Mouse (Mus musculus): Measurements from ENCODE around the gene Mrpl47.
"Not testable (repeated sequence)": the region's sequence is repeated elsewhere in the genome, so short reads cannot be mapped to it uniquely, and the experiment has no call there.

The Mrpl47 gene

DNA sequence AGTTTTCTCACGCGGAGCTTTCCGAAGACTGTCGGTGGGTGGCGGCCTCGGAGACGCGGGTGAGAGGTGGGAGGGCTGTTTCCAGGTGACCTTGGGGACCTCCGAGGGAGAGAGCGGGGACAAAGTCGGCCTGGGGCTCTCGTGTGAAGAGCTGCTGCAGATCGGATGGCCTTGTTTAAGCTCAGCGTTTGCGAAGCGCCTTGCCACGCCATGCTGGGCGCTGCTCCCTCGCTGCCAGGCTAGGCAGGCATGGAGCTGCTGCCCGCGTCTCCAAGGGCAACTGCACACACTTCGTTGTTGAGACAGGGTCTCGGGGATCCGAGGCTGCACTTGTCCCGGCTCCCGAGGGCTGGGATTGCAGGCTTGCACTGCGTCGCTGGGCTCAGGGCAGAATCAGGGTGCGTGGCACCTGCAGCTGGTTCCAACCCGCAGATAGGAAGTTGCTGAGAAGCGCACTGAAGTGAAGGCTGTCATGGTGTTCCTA, at the start of gene Mrpl47:
TSS of gene Mrpl47 (minus strand) at position 434 of the 484 bp plus-strand sequence.
- DNase-seq (ENCODE audit: low spot score) = no peak

GRCm38 (mm10) chr3:32770781-32771180, 33.4 kb upstream of the Mrpl47 start:
- no peak for DNase-seq (ENCODE audit: low spot score)

DNA sequence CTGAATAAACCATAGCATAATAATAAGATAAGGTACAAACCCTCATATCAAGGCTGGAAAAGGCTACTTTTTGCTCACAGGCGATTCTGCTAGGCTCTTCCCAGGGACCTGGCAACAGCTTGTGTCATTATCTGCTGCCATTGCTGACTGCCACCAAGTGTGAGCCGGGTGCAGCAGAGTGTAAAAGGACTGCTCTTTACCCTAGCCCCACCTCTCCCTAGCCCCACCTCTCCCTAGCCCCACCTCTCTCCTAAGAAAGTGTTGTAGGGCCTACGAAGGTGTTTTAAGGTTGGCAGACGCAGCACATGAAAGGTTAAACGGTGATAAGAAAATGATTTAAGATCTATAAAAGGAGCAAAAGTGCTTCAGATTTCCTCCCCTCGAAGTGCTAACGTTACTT, 26.5 kb upstream of the Mrpl47 start:
- DNase-seq (ENCODE audit: low spot score) = no peak

GRCm38 (mm10) chr3:32762962-32763361, 25.6 kb upstream of the Mrpl47 start:
- DNase-seq (ENCODE audit: low spot score) = no peak

DNA sequence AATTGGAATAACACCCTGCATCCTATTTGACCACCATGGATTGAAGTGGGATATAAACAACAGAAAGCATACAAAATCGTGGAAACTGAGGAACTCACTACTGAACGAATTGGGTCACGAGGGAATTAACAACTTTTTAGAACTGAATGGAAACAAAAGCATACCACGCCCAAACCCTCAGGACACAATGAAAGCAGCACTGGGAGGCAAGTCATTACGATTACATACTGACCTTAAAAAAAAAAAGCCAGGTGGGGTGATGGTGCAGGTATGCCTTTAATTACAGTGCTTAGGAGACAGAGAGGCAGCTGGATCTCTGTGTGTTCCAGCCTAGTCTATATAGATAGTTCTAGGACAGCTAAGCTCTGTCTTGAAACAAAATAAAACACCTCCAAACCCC, 21.8 kb upstream of the Mrpl47 start:
- DNase-seq (ENCODE audit: low spot score) = no peak

- DNase-seq (ENCODE audit: low spot score) = no peak
These were observed 17.0 kb upstream of the Mrpl47 start for GRCm38 (mm10) chr3:32754384-32754915.

DNA sequence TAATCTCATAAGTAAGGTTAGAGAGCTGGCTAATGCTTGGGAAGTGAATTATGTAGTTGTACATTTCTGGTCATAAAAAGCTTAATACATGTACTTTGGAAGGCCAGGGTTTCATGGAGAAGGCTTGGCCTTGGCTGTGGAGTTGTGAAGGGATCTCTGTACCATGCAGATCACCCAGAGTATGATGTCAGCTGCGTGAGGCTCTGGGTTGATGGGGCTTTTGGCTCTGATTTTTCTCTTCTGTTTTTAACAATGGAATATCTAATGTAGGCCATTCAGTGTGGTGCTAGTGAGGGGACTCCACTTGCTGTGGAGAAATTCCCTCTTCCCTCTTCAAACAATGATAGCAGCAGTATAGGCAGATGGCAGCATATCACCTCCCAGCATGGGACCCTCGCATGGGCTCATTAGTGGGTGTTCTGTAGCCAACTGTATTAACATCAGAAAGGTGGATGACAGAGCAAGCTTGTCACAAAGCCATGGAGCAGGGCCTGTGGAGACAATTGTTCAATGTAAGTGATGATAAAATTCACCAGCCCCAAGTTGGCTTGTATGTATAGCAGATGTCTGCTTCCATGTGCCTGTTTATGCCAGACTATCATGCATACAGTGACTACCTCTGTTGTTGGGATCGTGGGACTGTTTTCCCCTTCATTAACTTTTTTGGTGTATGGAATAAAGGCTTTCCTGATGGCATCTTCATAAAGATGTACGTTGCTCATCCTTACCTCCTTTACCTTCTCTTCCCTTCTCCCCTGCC, 12.6 kb upstream of the Mrpl47 start:
- DNase-seq (ENCODE audit: low spot score) = no peak

DNA sequence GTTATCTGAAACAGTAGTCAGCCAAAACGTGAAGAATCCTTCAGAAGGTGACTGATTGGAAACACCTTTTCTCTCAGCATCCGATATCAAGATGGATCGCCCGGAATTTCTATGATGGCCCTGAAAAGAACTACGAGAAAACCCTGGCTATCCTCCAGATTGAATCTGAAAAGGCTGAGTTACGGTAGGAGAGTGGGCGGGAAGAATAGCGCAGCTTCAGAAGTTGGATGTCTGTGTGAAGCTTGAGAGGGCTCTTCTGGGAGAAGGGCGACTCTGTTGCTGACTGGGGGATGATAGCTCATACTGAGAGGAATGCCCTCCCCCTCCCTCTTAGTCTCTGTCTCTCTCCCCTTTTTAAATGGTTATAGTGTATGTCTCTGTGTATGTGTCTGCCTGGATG, 11.0 kb upstream of the Mrpl47 start:
- no peak for DNase-seq (ENCODE audit: low spot score)

GRCm38 (mm10) chr3:32745426-32745825, 8.0 kb upstream of the Mrpl47 start:
- not testable (repeated sequence) for DNase-seq (ENCODE audit: low spot score)

- no peak for DNase-seq (ENCODE audit: low spot score)
These were observed 7.6 kb upstream of the Mrpl47 start for GRCm38 (mm10) chr3:32745001-32745400.

DNA sequence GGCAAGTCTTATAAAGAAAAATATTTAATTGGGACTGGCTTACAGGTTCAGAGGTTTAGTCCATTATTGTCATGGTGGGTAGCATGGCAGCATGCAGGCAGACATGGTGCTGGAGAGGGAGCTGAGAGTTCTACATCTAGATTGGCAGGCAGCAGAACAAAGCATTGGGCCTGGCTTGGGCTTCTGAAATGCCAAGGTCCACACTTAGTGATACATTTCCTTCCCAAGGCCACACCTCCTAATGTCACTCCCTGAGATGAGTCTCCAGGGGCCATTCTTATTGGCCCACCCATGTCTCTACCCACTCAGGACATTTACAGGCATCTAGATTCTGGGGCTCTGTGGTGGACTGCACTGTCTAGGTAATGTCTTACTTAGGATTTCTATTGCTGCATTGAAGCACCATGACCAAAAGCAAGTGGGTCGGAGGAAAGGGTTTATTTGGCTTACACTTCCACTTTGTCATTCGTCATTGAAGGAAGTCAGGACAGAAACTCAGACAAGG, 4.9 kb upstream of the Mrpl47 start:
- no peak for DNase-seq (ENCODE audit: low spot score)

DNA sequence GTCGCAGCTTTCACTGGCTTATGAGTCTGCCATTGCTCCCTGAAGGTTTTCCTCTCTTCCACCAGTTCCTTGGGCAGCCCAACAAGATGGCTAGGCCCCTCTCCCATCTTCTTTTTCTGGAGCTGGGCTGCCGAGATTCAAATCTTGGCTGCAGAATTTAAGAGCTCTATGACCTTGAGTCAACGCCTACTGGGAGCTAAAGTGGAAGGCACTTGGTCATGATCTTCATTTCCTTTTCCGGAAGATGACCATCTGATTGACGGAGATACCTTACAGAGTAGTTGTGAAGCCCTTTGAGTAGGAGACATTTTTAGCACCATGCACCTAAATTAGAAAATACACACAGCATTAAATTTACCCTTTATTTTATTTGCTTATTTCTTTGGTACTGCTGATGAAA, 1.1 kb upstream of the Mrpl47 start:
- no peak for DNase-seq (ENCODE audit: low spot score)

DNA sequence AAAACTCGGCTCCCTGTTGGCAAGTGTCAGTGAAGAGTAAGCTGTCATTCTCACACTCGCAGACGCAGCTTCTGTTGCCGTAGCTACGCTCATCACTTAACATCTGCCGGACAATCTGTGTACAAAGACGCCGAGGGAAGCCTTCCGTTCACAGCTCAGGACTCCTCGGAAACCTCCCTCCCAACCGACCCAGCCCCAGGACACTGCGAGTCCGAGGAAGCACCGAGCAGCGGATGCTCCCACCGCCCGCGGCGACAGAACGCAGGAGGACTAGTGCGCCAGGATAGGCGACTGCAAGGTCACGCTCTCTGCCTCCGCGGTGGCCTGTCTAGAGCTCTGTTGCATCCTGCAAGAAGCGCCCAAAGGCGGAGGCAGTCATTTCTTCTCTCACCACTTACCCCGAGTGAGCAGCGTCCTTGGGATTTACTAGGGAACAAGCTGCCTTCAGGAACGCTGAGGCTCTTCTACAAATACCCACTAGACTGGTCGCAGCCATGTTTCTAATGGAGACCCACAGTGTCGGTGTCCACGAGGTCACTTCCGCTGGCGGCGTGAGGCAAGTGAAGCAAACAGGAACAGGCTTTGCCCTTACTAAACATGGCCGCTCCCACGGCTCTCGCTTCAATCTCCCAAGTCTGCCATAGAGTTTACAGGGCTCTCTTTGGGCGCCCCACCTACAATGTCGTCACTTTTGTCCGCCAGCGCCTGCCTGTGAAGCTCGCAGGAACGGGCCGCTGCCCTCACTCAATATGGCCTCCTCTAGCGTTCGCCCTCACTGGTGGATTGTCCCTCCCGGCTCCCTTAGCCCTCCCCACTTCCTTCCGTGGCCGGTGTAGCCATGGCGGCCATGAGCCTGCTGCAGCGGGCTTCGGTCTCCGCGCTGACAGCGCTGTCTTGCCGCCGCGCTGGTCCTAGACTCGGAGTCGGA, 897 bp downstream of the Mrpl47 start, which contains the start of gene Ndufb5:
TSS of gene Ndufb5 (plus strand) at position 747 of the 928 bp plus-strand sequence.
- peak; percentile 100 for DNase-seq (ENCODE audit: low spot score)

GRCm38 (mm10) chr3:32727861-32728260, 9.5 kb downstream of the Mrpl47 start:
- no peak for DNase-seq (ENCODE audit: low spot score)

DNA sequence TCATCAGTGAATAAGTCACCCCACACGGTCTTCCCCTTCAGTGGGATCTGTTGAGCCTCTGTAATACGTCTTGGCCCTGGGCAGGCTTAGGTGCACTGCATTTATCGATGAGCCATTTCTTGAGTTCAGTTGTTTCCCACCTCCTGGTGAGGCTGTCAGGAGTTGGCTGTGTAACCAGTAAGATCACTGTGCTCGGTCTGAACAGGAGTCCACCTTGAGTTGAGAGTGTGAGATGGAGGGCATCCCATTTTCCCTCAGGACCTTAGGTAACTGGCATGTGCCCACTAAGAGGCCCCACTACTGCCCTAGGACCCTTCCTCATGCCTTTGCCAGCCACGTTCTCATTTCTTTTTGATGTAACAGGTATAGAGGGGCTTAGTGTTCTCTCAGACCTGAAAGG, 11.5 kb downstream of the Mrpl47 start:
- no peak for DNase-seq (ENCODE audit: low spot score)

DNA sequence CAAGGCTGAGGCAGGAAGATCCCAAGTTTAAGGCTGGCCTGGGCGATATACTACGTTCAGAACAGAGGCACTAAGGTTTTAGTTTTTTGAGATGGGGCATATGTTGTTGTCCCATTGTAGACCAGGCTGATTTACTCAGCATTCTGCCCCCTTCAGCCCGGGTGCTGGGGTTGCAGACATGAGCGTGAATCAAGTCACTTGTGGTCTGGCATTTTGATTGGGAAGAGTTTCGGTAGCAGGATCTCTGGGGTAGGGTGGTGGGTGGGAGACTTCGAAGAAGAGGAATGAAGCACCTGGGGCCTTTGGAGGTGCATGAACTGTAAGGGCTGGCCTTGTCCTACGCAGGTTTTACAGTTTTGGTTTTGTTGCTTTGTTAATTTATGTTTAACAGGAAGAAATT, 13.2 kb downstream of the Mrpl47 start:
- DNase-seq (ENCODE audit: low spot score) = no peak

GRCm38 (mm10) chr3:32718271-32718670, 19.1 kb downstream of the Mrpl47 start:
- no peak for DNase-seq (ENCODE audit: low spot score)

GRCm38 (mm10) chr3:32717403-32717802, 20.0 kb downstream of the Mrpl47 start:
- DNase-seq (ENCODE audit: low spot score) = not testable (repeated sequence)

- no peak for DNase-seq (ENCODE audit: low spot score)
These were observed 23.7 kb downstream of the Mrpl47 start for GRCm38 (mm10) chr3:32713711-32714110.

DNA sequence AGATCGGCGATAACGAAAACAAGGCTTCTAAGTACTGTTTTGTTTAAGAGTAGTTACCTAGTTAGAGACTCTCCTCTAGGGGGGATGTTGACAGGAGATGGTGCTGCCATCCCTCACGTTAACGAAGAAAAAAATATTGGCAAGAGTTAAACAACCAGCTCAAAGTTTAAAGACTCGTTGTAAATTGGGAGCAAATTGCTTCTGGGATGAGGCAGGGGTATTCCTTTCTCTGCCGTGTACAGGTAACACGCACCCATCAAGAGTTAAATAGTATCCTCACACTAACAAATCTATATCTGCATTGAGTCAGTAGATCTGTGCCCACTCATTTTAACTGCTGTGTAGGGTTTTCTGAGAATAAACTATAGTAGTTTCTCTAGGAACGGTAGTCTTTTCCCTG, 28.0 kb downstream of the Mrpl47 start:
- no peak for DNase-seq (ENCODE audit: low spot score)

- DNase-seq (ENCODE audit: low spot score) = peak; percentile 99
These were observed 28.8 kb downstream of the Mrpl47 start for GRCm38 (mm10) chr3:32708368-32709231.

- DNase-seq (ENCODE audit: low spot score) = no peak
These were observed 29.4 kb downstream of the Mrpl47 start for GRCm38 (mm10) chr3:32708052-32708367.

All from adipocyte (in vitro differentiated cells).